Mouse (Mus musculus) megakaryocyte, embryonic 14.5 days (primary cell): Measurements from ENCODE around the gene Ism1. TPM values are rescaled to one million over a fixed set of nuclear protein-coding genes. Genes with fewer than 3 reads are reported as not detected.

Experiments used
- H3K27me3 ChIP-seq: replicated peaks from 2 replicates; pipeline ENCODE3; 2012; ENCODE audit warnings: inconsistent platforms
- H3K36me3 ChIP-seq: replicated peaks from 2 replicates; pipeline ENCODE3; 2012; ENCODE audit warnings: low read length, inconsistent platforms, mixed read lengths
- H3K4me1 ChIP-seq: 2 replicates; pipeline ENCODE4 v1.6.1; 2012; ENCODE audit warnings: inconsistent platforms
- H3K4me3 ChIP-seq: replicated peaks from 2 replicates; pipeline ENCODE3; 2012; ENCODE audit warnings: moderate library complexity, mild to moderate bottlenecking, inconsistent platforms
- H3K9me3 ChIP-seq: 2 replicates; pipeline ENCODE4 v1.6.1; 2012; ENCODE audit warnings: inconsistent platforms
- FLI1 ChIP-seq: IDR thresholded peaks from 2 replicates; pipeline ENCODE4 v1.6.1; 2012; ENCODE audit warnings: low read length, inconsistent platforms, mixed read lengths
- GATA1 ChIP-seq: IDR thresholded peaks from 3 replicates; pipeline ENCODE4 v1.6.1; 2012; ENCODE audit warnings: mixed read lengths, low read length, inconsistent platforms, borderline replicate concordance
- polyA plus RNA-seq: library from polyadenylated mRNA; stranded (reverse); fragments of >175 nt; gene quantifications from 2 replicates; pipeline ENCODE4 v1.2.3, GENCODE M21; 2012; ENCODE audit warnings: low replicate concordance; ENCODE audit not compliant: insufficient read depth

Ism1 gene
- polyA plus RNA-seq, 1 experiment: 0.16 TPM

GRCm38 (mm10) chr2:139708194-139708899, 30.4 kb downstream of the Ism1 start:
- H3K4me3 ChIP-seq: no peak overlapping the region
- H3K27me3 ChIP-seq: no peaks in the 10 kb centered on the region
- no peak for TF ChIP-seq FLI1
- TF ChIP-seq GATA1: no peak
- peaks cover 3% of the 10 kb centered on the region; the same call in 1 of the 2 replicates for H3K9me3 ChIP-seq
- no peaks in the 10 kb centered on the region for H3K4me1 ChIP-seq
- H3K36me3 ChIP-seq: no peaks in the 10 kb centered on the region

- H3K4me1 ChIP-seq: no peaks in the 10 kb centered on the region
- TF ChIP-seq GATA1 (no peak), FLI1 (no peak)
- no peaks in the 10 kb centered on the region for H3K27me3 ChIP-seq
- no peaks in the 10 kb centered on the region for H3K36me3 ChIP-seq
- peaks cover 3% of the 10 kb centered on the region; the same call in 1 of the 2 replicates for H3K9me3 ChIP-seq
- H3K4me3 ChIP-seq: no peak overlapping the region
Observed at GRCm38 (mm10) chr2:139711640-139712039, 33.7 kb downstream of the Ism1 start.

GRCm38 (mm10) chr2:139712046-139712445, 34.1 kb downstream of the Ism1 start:
- Histone ChIP-seq H3K4me1 (no peaks in the 10 kb centered on the region), H3K27me3 (no peaks in the 10 kb centered on the region), H3K36me3 (no peaks in the 10 kb centered on the region), H3K9me3 (peaks cover 3% of the 10 kb centered on the region; the same call in 1 of the 2 replicates), H3K4me3 (no peak overlapping the region)
- no peak for TF ChIP-seq GATA1
- no peak for TF ChIP-seq FLI1

- Histone ChIP-seq H3K4me3 (no peak overlapping the region), H3K36me3 (no peaks in the 10 kb centered on the region), H3K4me1 (no peaks in the 10 kb centered on the region), H3K9me3 (peaks cover 3% of the 10 kb centered on the region; the same call in 1 of the 2 replicates), H3K27me3 (no peaks in the 10 kb centered on the region)
- TF ChIP-seq GATA1 (no peak), FLI1 (no peak)
Observed at GRCm38 (mm10) chr2:139714206-139714605, 36.2 kb downstream of the Ism1 start.

DNA sequence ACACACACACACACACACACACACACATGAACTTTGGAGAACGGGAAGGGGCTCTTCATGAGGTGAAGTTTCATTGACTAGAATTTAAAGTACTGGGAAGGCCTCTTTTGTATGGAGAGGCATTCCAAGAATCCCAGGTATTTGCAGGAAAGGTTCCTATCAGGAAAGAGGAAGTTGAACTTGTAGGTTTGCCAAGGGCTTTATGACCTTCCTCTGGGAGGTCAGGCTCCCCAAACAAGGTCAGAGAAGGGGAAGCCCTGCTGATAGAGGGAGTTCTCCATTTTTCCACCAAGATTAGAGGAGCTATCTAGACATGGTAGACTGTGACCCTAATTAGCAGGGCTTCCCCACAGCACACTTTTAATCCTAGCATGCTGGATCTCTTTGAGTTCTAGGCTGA, 39.8 kb downstream of the Ism1 start:
- Histone ChIP-seq H3K4me3 (no peak overlapping the region), H3K9me3 (no peaks in the 10 kb centered on the region), H3K36me3 (no peaks in the 10 kb centered on the region), H3K27me3 (no peaks in the 10 kb centered on the region), H3K4me1 (no peaks in the 10 kb centered on the region)
- TF ChIP-seq GATA1 (no peak), FLI1 (no peak)

- H3K27me3 ChIP-seq: no peaks in the 10 kb centered on the region
- H3K36me3 ChIP-seq: no peaks in the 10 kb centered on the region
- no peak overlapping the region for H3K4me3 ChIP-seq
- TF ChIP-seq FLI1 (no peak), GATA1 (no peak)
- H3K9me3 ChIP-seq: no peaks in the 10 kb centered on the region
- H3K4me1 ChIP-seq: no peaks in the 10 kb centered on the region
Observed at GRCm38 (mm10) chr2:139722700-139723099, 44.7 kb downstream of the Ism1 start.

- TF ChIP-seq FLI1 (no peak), GATA1 (no peak)
- Histone ChIP-seq H3K27me3 (no peaks in the 10 kb centered on the region), H3K4me3 (no peak overlapping the region), H3K4me1 (no peaks in the 10 kb centered on the region), H3K36me3 (no peaks in the 10 kb centered on the region), H3K9me3 (no peaks in the 10 kb centered on the region)
Observed at GRCm38 (mm10) chr2:139723304-139723703, 45.3 kb downstream of the Ism1 start.

DNA sequence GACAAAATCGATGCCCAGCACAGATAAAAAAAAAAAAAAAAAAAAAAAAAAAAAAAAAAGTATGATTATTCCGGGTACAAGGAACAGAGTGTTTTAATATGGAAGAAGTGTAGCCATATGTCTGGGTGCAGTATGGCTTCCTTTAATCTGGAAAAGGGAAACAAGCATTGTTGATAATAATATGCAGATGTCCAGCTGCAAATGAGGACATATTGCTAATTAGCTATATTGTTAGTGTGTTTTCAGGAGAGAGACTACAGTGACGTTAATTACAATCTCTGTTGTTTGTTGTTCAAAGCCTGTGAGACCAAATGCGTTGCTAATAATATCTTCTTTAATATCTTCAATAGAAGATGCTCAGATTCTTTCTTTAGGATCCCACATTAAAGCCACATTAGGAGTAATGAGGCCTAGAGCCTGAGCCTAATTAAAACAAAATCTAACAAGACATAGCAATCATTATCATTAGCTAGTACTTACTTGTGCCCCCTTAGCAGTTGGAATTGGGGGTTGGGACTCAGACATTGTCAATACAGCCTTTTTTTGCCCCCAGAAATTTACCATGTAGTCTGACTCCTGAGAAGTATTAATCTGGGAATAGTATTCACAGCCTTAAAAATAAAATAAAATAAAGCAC, 46.3 kb downstream of the Ism1 start:
- Histone ChIP-seq H3K4me1 (no peaks in the 10 kb centered on the region), H3K4me3 (no peak overlapping the region), H3K9me3 (no peaks in the 10 kb centered on the region), H3K27me3 (no peaks in the 10 kb centered on the region), H3K36me3 (no peaks in the 10 kb centered on the region)
- TF ChIP-seq GATA1: no peak

GRCm38 (mm10) chr2:139725328-139725727, 47.4 kb downstream of the Ism1 start:
- no peak for TF ChIP-seq GATA1
- TF ChIP-seq FLI1: no peak
- Histone ChIP-seq H3K27me3 (no peaks in the 10 kb centered on the region), H3K4me3 (no peak overlapping the region)

GRCm38 (mm10) chr2:139728060-139728459, 50.1 kb downstream of the Ism1 start:
- TF ChIP-seq FLI1 (no peak), GATA1 (no peak)
- H3K27me3 ChIP-seq: no peaks in the 10 kb centered on the region
- H3K36me3 ChIP-seq: no peaks in the 10 kb centered on the region
- peaks cover 5% of the 10 kb centered on the region; the same call in 1 of the 2 replicates for H3K9me3 ChIP-seq
- no peak overlapping the region for H3K4me3 ChIP-seq
- H3K4me1 ChIP-seq: no peaks in the 10 kb centered on the region

More at GRCm38 (mm10) chr2:139725328-139725727, 47.4 kb downstream of the Ism1 start:
- no peaks in the 10 kb centered on the region for H3K36me3 ChIP-seq
- no peaks in the 10 kb centered on the region for H3K4me1 ChIP-seq
- H3K9me3 ChIP-seq: no peaks in the 10 kb centered on the region
